Mouse (Mus musculus) bone marrow, adult 2 months (tissue): ENCODE results near the gene Phldb2. TPM values are rescaled to one million over a fixed set of nuclear protein-coding genes. Genes with fewer than 3 reads are reported as not detected.
A peak's percentile ranks its signal among the peaks of the same experiment; 100 is the strongest.

Experiments used
- H3K27ac ChIP-seq: fragments of 200-500 bp; 2 replicates; pipeline ENCODE4 v1.5.1; 2012; ENCODE audit warnings: low read depth, mild to moderate bottlenecking, control low read depth, inconsistent platforms, low read length; ENCODE audit not compliant: control insufficient read depth, poor library complexity, insufficient read depth
- H3K4me1 ChIP-seq: fragments of 200-500 bp; 2 replicates; pipeline ENCODE4 v1.6.1; 2011; ENCODE audit warnings: low read length; ENCODE audit not compliant: control insufficient read depth, insufficient read depth
- H3K4me3 ChIP-seq: fragments of 200-500 bp; replicated peaks from 2 replicates; pipeline ENCODE3; 2011; ENCODE audit warnings: mild to moderate bottlenecking, low read depth, low read length, control low read depth; ENCODE audit not compliant: control insufficient read depth
- CTCF ChIP-seq: fragments of 200-500 bp; IDR thresholded peaks from 2 replicates; pipeline ENCODE4 v1.5.1; 2011; ENCODE audit warnings: low read length, control low read depth; ENCODE audit not compliant: control insufficient read depth, insufficient read depth
- POLR2A ChIP-seq: fragments of 200-500 bp; IDR thresholded peaks from 2 replicates; pipeline ENCODE4 v1.6.1; 2011; ENCODE audit warnings: low read depth, mild to moderate bottlenecking, control low read depth, low read length, borderline replicate concordance; ENCODE audit not compliant: control insufficient read depth
- WGBS: fragments of 180-500 bp; shearing (Covaris S2); methylation state at CpG from one replicate; pipeline ENCODE4 v1.1.7; 2018; 5-methylcytosine and 5-hydroxymethylcytosine counted together
- polyA plus RNA-seq: library from polyadenylated mRNA; stranded (reverse); fragments of >200 nt; gene quantifications from 2 replicates; pipeline ENCODE4 v1.2.4, GENCODE M21; 2011; ENCODE audit warnings: low replicate concordance; ENCODE audit not compliant: missing spikeins, insufficient read depth, insufficient read length

Phldb2 gene
- polyA plus RNA-seq, 1 experiment = 3.7 TPM

DNA sequence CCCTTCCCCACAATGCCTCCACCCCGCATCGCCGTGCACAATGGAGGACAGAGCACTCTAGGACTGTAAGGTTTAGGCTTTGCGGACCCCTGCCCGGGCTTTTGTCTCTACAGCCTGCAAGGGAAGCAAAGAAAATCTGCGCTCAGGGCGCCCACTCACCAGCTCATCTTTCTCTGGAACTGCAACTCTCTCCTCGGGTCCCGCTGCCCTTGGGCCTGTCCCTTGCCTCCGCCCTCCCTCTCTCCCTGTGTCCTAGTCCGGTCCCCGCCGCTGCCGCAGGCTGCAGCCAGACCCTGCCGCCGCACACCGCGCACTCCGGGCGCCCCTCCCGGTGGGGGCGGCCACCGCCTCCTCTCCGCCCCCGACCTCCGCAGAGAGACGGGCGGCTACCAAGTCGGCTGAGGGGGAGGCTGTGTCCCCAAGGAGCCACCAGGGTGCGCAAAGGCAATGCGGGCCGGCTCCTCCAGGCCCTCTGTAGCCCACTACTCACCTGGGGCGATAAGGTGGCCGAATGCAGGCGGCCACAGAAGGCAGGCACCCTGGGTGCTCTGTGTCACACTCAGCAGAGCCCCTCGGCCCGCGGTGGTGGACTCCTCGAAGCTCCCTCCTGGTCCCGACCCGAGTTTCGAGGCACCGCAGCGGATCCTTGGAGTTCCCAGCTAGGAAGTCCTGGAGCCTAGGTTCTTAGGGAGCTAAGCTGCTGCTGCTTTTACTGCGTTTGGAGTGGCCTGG lies 109.2 kb downstream of the Phldb2 start:
- WGBS = 2% methylated on average over 45 of the region's 45 CpGs
- peak overlapping the region; percentile 11; the same call in 1 of the 2 replicates for H3K27ac ChIP-seq
- peak overlapping the region; percentile 21 for H3K4me3 ChIP-seq
- no peaks in the 10 kb centered on the region for H3K4me1 ChIP-seq
- TF ChIP-seq CTCF (no peak), POLR2A (no peak)

- Histone ChIP-seq H3K4me3 (peak overlapping the region; percentile 32), H3K27ac (no peak overlapping the region), H3K4me1 (no peaks in the 10 kb centered on the region)
- 4% methylated on average over 16 of the region's 16 CpGs for WGBS
- TF ChIP-seq POLR2A = no peak
- TF ChIP-seq CTCF = no peak
These were observed 110.0 kb downstream of the Phldb2 start for GRCm38 (mm10) chr16:45843351-45843891.

DNA sequence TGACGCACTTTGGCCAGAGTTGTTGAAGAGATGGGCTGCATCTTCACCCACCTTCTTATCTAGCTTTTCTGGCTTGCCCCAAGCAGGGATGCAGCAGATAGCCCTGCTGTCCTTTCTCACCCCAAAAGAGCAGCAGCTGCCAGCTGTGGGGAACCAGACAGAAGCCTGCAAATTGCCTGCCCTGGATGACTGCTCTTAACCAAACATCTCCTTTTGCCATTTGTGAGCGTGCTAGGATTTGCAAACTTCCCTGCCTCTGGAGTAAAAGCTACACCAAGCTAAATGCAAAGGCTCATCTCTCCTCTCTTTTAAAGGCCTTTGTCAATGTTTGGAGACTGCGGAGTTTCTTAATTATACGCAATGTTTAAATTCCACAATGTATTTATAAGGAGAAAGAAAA lies 111.0 kb downstream of the Phldb2 start:
- H3K4me1 ChIP-seq = peaks cover 1% of the 10 kb centered on the region; the same call in 1 of the 2 replicates
- no peak for TF ChIP-seq POLR2A
- no peak for TF ChIP-seq CTCF
- H3K27ac ChIP-seq = no peak overlapping the region
- WGBS = 77% methylated on average over 4 of the region's 4 CpGs
- no peak overlapping the region for H3K4me3 ChIP-seq

GRCm38 (mm10) chr16:45841806-45842205 lies 111.6 kb downstream of the Phldb2 start:
- no peak overlapping the region for H3K4me3 ChIP-seq
- 56% methylated on average over 3 of the region's 3 CpGs for WGBS
- no peak for TF ChIP-seq POLR2A
- TF ChIP-seq CTCF = no peak
- peaks cover 1% of the 10 kb centered on the region; the same call in 1 of the 2 replicates for H3K4me1 ChIP-seq
- H3K27ac ChIP-seq = no peak overlapping the region

DNA sequence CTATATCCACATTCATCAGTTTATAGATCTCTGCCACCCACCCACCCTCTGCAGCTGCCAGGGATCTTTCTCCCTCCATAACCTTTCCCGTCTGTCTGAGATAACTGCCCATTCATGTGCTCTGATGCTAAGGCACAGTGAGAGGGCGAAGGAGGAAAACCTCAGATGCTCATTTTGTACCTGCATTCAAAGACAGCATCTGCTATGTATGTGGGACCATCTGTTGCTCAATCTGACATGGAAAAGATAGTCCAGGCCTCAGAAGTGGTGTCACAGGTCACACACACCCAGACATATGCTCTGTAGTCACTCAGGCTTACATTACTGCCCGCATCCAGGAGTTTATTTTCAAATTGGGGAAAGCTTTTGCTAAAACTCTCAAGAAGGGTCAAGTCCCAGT lies 112.4 kb downstream of the Phldb2 start:
- Histone ChIP-seq H3K27ac (no peak overlapping the region), H3K4me3 (no peak overlapping the region), H3K4me1 (peaks cover 1% of the 10 kb centered on the region; the same call in 1 of the 2 replicates)
- TF ChIP-seq POLR2A = no peak
- TF ChIP-seq CTCF = no peak
- 75% methylated on average over 3 of the region's 3 CpGs for WGBS

GRCm38 (mm10) chr16:45837541-45838342 lies 115.7 kb downstream of the Phldb2 start:
- no peak overlapping the region for H3K4me3 ChIP-seq
- no peak overlapping the region for H3K27ac ChIP-seq
- TF ChIP-seq POLR2A (no peak), CTCF (no peak)
- peaks cover 1% of the 10 kb centered on the region; the same call in 1 of the 2 replicates for H3K4me1 ChIP-seq
- WGBS = 30% methylated on average over 5 of the region's 5 CpGs

- Histone ChIP-seq H3K4me1 (no peaks in the 10 kb centered on the region), H3K27ac (no peak overlapping the region), H3K4me3 (no peak overlapping the region)
- TF ChIP-seq CTCF (no peak), POLR2A (no peak)
- 75% methylated on average over 6 of the region's 6 CpGs for WGBS
These were observed 120.7 kb downstream of the Phldb2 start for GRCm38 (mm10) chr16:45832747-45833108.

DNA sequence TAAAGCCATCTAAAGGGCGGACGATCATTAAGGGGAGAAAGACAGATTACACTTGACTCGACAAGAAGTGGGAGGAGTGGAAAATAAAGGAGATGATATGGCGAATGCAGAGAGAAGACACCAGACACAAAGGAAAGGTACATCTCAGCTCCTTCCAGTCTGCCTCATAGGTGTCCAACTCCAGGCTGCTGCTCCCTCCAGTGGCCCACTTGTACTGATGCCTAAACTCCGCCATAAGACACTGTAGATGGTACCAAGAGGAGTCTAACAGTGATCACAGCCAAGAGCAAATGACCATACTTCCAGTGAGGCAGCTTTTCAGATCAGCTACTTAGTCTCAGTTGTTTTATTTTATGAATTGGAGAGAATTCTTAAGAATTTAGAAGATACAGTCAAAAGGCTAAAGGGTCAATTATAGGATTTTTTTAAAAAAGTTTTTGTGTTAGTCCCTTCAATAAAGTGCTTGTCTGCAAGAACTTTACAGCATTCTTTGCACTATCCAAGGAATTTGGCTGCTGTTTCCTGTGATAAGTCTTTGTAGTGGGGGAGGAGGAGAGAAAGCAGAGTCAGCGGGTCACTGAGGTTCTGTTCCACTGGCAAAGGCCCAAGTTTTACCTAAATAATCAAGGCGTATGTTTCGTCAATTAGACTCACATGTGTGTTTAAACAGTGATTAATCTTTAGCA lies 121.2 kb downstream of the Phldb2 start:
- TF ChIP-seq POLR2A (no peak), CTCF (no peak)
- WGBS = 74% methylated on average over 8 of the region's 8 CpGs
- Histone ChIP-seq H3K4me1 (no peaks in the 10 kb centered on the region), H3K27ac (no peak overlapping the region), H3K4me3 (no peak overlapping the region)
